Mouse (Mus musculus) adrenal gland, postnatal 36 days (tissue): Measurements from ENCODE around the gene Esp18. TPM values are rescaled to one million over a fixed set of nuclear protein-coding genes. Genes with fewer than 3 reads are reported as not detected.

ENCODE experiments used
- DNase-seq, 2 experiments: peaks; one replicate each; pipeline ENCODE4 v3.0.0; 2021; ENCODE audit warnings: mixed read lengths in 1 of 2
- long read RNA-seq, 2 experiments: library from polyadenylated mRNA; stranded (forward); transcript quantifications; one replicate each; pipeline ENCODE4 v2.0.0; 2021; ENCODE audit warnings: borderline sequencing depth in 2 of 2
- microRNA-seq: library from miRNA; unstranded; fragments of <30 nt; microRNA quantifications from one replicate; pipeline ENCODE4 v1.2.0, GENCODE M21; 2021
- total RNA-seq, 2 experiments: library from RNA; stranded (reverse); gene quantifications; 2 replicates each; pipeline ENCODE4 v1.2.3; 2021

Gene Esp18
- total RNA-seq, result not detected
- long read RNA-seq, experiment 1, result 0 reads
- long read RNA-seq, experiment 2, result 0 reads

DNA sequence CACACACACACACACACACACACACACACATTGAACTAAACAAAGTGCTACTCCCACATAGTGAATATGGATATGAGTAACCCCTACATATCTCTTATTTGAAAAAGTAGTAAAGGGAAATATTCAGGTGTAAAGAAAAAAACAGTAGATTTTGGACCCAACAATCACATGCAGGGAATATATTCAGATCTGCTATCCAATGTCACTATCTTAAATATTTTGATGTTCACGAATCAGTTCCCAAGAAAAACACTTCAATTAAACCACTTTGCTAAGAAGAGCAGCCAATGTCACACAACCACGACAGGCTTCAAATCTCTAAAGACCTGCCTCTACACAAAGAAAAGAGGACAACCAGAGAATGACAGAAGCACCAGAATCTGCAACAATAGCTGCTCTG, at the start of gene Esp18:
Gene Esp18, plus strand, starts transcription at position 301 of the 400 bp plus-strand sequence.
- DNase-seq, result no peak

DNA sequence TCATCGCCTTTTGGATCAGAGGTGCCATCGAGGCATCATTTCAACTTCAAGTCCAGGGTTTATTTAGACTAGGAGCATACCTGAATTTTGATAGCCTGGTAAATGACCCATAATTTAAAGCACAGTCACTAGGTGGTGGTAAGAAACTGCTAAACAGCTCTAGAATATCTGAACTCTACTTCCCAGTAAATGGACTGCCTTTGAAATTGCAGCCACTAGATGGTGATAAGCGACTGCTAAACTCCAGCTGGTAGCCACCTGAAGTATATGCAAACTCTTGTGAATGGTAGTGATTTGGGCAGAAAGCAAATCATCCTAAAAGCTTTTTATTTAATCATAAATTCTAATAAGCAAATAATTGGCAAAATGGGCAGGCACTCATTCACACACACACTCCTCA, 42.8 kb upstream of the Esp18 start:
- DNase-seq, result no peak

Small RNAs within 50 kb of the gene (microRNA-seq; reads per million reads assigned to microRNA genes)
- not detected for gene Gm26429

Other genes starting within 250 kb of the Esp18 start
- not detected for gene Esp16, start 129.8 kb downstream of the Esp18 start, total RNA-seq
- not detected for gene Esp15, start 234.6 kb downstream of the Esp18 start, total RNA-seq